ENCODE assay signal across 8 mouse cellular contexts in the genomic region with DNA sequence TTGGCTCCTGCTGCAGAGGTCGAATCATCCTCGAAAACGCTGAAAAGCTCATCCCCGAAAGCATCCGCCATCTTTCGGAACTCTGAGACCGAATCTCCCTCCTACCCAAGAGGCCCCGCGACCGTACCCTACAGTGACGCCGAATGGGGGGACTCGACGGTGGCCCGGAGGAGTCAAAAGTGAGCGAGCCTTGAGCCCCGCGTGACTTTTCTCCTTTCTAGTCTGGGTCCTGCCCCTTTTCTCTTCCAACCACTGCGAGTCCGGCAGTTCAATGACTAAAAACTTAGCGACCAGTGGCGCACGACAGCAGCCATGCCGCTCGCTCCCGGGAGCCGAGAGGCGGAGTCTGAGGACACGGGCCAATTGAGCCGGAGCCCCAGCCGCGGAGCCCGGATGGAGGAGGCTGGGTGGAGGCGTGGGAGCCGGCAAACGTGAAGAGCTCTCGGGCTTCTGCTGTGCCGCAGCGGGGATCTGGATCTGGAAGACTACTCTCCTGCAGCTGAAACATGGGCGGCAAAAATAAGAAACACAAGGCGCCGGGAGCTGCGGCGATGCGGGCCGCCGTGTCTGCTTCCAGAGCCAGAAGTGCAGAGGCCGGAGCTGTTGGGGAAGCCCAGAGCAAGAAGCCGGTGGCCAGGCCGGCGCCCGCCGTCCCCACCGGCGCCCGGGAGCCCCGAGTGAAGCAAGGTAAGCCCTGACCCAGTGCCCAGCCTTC. TPM values are rescaled to one million over a fixed set of nuclear protein-coding genes. Genes with fewer than 3 reads are reported as not detected.
DNase-seq lines count a peak whose midpoint lies in the region; ATAC-seq and TF ChIP-seq lines count a peak whose summit lies in the region.

A gene (minus strand): TSS at position 112 of the 715 bp plus-strand sequence.
A gene (plus strand): TSS at position 168 of the 715 bp plus-strand sequence.

- DNase-seq in CH12.LX (ENCODE audit: extremely low read depth): peak; percentile 98
- peak; percentile 99 for DNase-seq in c-Kit-positive CD71-positive TER-119-negative erythroid progenitor cells, embryonic 14.5 days (ENCODE audit: low read depth)
- peak; percentile 98 for DNase-seq in forebrain, embryonic 11.5 days (ENCODE audit: low spot score)
- DNase-seq in kidney, postnatal 36 days: peak; percentile 99 to 100
- DNase-seq in telencephalon, adult 2 months (ENCODE audit: low read depth, low spot score): peak; percentile 99

- peak; percentile 99 for ATAC-seq in forebrain, embryonic 11.5 days (replicated peaks; ENCODE audit: low FRiP score)
- ATAC-seq in heart, embryonic 16.5 days (replicated peaks; ENCODE audit: extremely low read depth, insufficient read depth, low FRiP score): peak; percentile 98
- peak; percentile 98 for ATAC-seq in liver, embryonic 15.5 days (ENCODE audit: insufficient read depth)
- peak; percentile 99 for ATAC-seq in neural tube, embryonic 12.5 days (ENCODE audit: low FRiP score, low read depth)

- H3K27me3 ChIP-seq in CH12.LX (replicated peaks): no peaks in the 10 kb centered on the region
- no peaks in the 10 kb centered on the region for H3K27me3 ChIP-seq in forebrain, embryonic 11.5 days (ENCODE audit: control insufficient read depth, insufficient read depth, low read length)
- no peaks in the 10 kb centered on the region for H3K27me3 ChIP-seq in heart, embryonic 16.5 days (ENCODE audit: control insufficient read depth, insufficient read depth, low read length)
- no peaks in the 10 kb centered on the region for H3K27me3 ChIP-seq in liver, embryonic 15.5 days
- H3K27me3 ChIP-seq in neural tube, embryonic 12.5 days (replicated peaks): no peaks in the 10 kb centered on the region

- dilution Hi-C loops in CH12.LX (cut with MboI; ENCODE audit: extremely low pct_ligation_motif_present, extremely low pct_unique_long_range_greater_than_20kb, low sequenced_read_pairs): no loop called here

- H3K4me2 ChIP-seq in CH12.LX (ENCODE audit: insufficient read depth, low read depth, poor library complexity, severe bottlenecking): peak within 1 kb of the TSS; percentile 100
- H3K4me2 ChIP-seq in forebrain, embryonic 11.5 days (ENCODE audit: low read depth, low read length, severe bottlenecking): peak within 1 kb of the TSS; percentile 67
- peak within 1 kb of the TSS; percentile 78 for H3K4me2 ChIP-seq in heart, embryonic 16.5 days (ENCODE audit: low read depth, low read length)
- H3K4me2 ChIP-seq in liver, embryonic 15.5 days: peak within 1 kb of the TSS; percentile 88
- peak within 1 kb of the TSS; percentile 71 for H3K4me2 ChIP-seq in neural tube, embryonic 12.5 days (replicated peaks)

- peak within 1 kb of the TSS; percentile 99 for H3K9ac ChIP-seq in CH12.LX (ENCODE audit: insufficient read depth, low read depth)
- peak within 1 kb of the TSS; percentile 81 for H3K9ac ChIP-seq in forebrain, embryonic 11.5 days (ENCODE audit: low read length)
- H3K9ac ChIP-seq in heart, embryonic 16.5 days (ENCODE audit: low read length): peak within 1 kb of the TSS; percentile 89
- H3K9ac ChIP-seq in liver, embryonic 15.5 days: peak within 1 kb of the TSS; percentile 80
- H3K9ac ChIP-seq in neural tube, embryonic 12.5 days: peak within 1 kb of the TSS; percentile 71

- peak within 1 kb of the TSS; percentile 77 to 100 (median 96) for H3K4me3 ChIP-seq in CH12.LX (replicated peaks in 1 of 3; ENCODE audit: low read depth in 2 of 3, low read length in 2 of 3, poor library complexity in 1 of 3)
- H3K4me3 ChIP-seq in forebrain, embryonic 11.5 days (ENCODE audit: low read depth, low read length): peak within 1 kb of the TSS; percentile 83
- peak within 1 kb of the TSS; percentile 88 for H3K4me3 ChIP-seq in heart, embryonic 16.5 days (ENCODE audit: low read length)
- peak within 1 kb of the TSS; percentile 84 for H3K4me3 ChIP-seq in liver, embryonic 15.5 days (replicated peaks)
- peak within 1 kb of the TSS; percentile 63 for H3K4me3 ChIP-seq in neural tube, embryonic 12.5 days

- H3K36me3 ChIP-seq in CH12.LX (replicated peaks in 1 of 2; ENCODE audit: control insufficient read depth in 1 of 2, insufficient read depth in 1 of 2, low read length in 1 of 2): peaks cover 13 to 40% of the 10 kb centered on the region in 2 experiments
- no peaks in the 10 kb centered on the region for H3K36me3 ChIP-seq in forebrain, embryonic 11.5 days (ENCODE audit: control insufficient read depth, insufficient read depth, low read length)
- peaks cover 3% of the 10 kb centered on the region; the same call in 1 of the 2 replicates for H3K36me3 ChIP-seq in heart, embryonic 16.5 days (ENCODE audit: control insufficient read depth, insufficient read depth)
- peaks cover 15% of the 10 kb centered on the region for H3K36me3 ChIP-seq in liver, embryonic 15.5 days (replicated peaks)
- peaks cover 4% of the 10 kb centered on the region for H3K36me3 ChIP-seq in neural tube, embryonic 12.5 days

- H3K27ac ChIP-seq in CH12.LX (ENCODE audit: insufficient read depth, low read depth): peak within 1 kb of the TSS; percentile 20
- peak within 1 kb of the TSS; percentile 74 for H3K27ac ChIP-seq in forebrain, embryonic 11.5 days (ENCODE audit: low read depth, low read length)
- peak within 1 kb of the TSS; percentile 87 for H3K27ac ChIP-seq in heart, embryonic 16.5 days (ENCODE audit: low read length)
- peak within 1 kb of the TSS; percentile 94 for H3K27ac ChIP-seq in liver, embryonic 15.5 days (replicated peaks)
- peak within 1 kb of the TSS; percentile 64; the same call in 1 of the 2 replicates for H3K27ac ChIP-seq in neural tube, embryonic 12.5 days

- H3K79me2 ChIP-seq in CH12.LX (replicated peaks; ENCODE audit: control insufficient read depth, extremely low read depth, insufficient read depth, poor library complexity, severe bottlenecking): peaks cover 46% of the 10 kb centered on the region

- no peak for TF ChIP-seq RAD21 in CH12.LX (IDR thresholded peaks at IDR 0.05; ENCODE audit: low read depth, low read length)

- no peaks in the 10 kb centered on the region for H3K9me3 ChIP-seq in CH12.LX (replicated peaks; ENCODE audit: low read length)
- H3K9me3 ChIP-seq in forebrain, embryonic 11.5 days (ENCODE audit: control insufficient read depth, low read length): no peaks in the 10 kb centered on the region
- H3K9me3 ChIP-seq in heart, embryonic 16.5 days (replicated peaks; ENCODE audit: control insufficient read depth, low read length): no peaks in the 10 kb centered on the region
- H3K9me3 ChIP-seq in liver, embryonic 15.5 days (replicated peaks): no peaks in the 10 kb centered on the region
- H3K9me3 ChIP-seq in neural tube, embryonic 12.5 days: no peaks in the 10 kb centered on the region

- 0% methylated on average over 57 of the region's 57 CpGs for WGBS in forebrain, embryonic 11.5 days
- WGBS in heart, embryonic 16.5 days: under 1% methylated on average over 57 of the region's 57 CpGs
- WGBS in liver, embryonic 15.5 days (ENCODE audit: insufficient replicate concordance): under 1% methylated on average over 57 of the region's 57 CpGs
- under 1% methylated on average over 57 of the region's 57 CpGs for WGBS in neural tube, embryonic 12.5 days

- in situ Hi-C loops in CH12.LX (cut with MboI; ENCODE audit: low pct_ligation_motif_present, low pct_unique_long_range_greater_than_20kb, low sequenced_read_pairs): no loop called here

- TF ChIP-seq POLR2A in CH12.LX (IDR thresholded peaks at IDR 0.05; ENCODE audit: low read depth, low read length): peak; percentile 79

- no peak for TF ChIP-seq EP300 in CH12.LX (IDR thresholded peaks at IDR 0.05; ENCODE audit: low read length)

- peaks cover 6 to 27% of the 10 kb centered on the region in 2 experiments for H3K4me1 ChIP-seq in CH12.LX (ENCODE audit: control insufficient read depth in 1 of 2, insufficient read depth in 2 of 2)
- H3K4me1 ChIP-seq in forebrain, embryonic 11.5 days (replicated peaks; ENCODE audit: control insufficient read depth, insufficient read depth, low read length): peaks cover 4% of the 10 kb centered on the region; the same call in 1 of the 2 replicates
- peaks cover 16% of the 10 kb centered on the region for H3K4me1 ChIP-seq in heart, embryonic 16.5 days (ENCODE audit: control insufficient read depth, insufficient read depth, low read length)
- H3K4me1 ChIP-seq in liver, embryonic 15.5 days (replicated peaks): peaks cover 40% of the 10 kb centered on the region
- peaks cover 11% of the 10 kb centered on the region for H3K4me1 ChIP-seq in neural tube, embryonic 12.5 days

- no peak for TF ChIP-seq CTCF in CH12.LX (conservative IDR thresholded peaks at IDR 0.05 in 1 of 2, IDR thresholded peaks at IDR 0.05 in 1 of 2; ENCODE audit: low read depth in 2 of 2, low read length in 2 of 2)

TF ChIP-seq in CH12.LX, 34 proteins besides CTCF, POLR2A, EP300 and RAD21 (continues in another document):
- TF ChIP-seq IRF4 (IDR thresholded peaks at IDR 0.05; ENCODE audit: low read depth, low read length) (peak; percentile 75), MEF2A (IDR thresholded peaks at IDR 0.05; ENCODE audit: borderline replicate concordance, low read depth, low read length) (peak; percentile 70; the same call in 1 of the 2 replicates), PAX5 (IDR thresholded peaks at IDR 0.05; ENCODE audit: low read length) (no peak), POLR2AphosphoS2 (IDR thresholded peaks at IDR 0.05; ENCODE audit: low read depth, low read length) (0 out of 2 replicates have a peak, but pooled peaks have one; percentile 42), SMC3 (IDR thresholded peaks at IDR 0.05; ENCODE audit: low read depth, low read length) (no peak), MYC (IDR thresholded peaks at IDR 0.05; ENCODE audit: low read depth, low read length) (peak; percentile 51), KAT2A (IDR thresholded peaks at IDR 0.05; ENCODE audit: insufficient replicate concordance, low read length) (peak; percentile 87; the same call in 1 of the 2 replicates)

RNA-seq across cellular contexts. Expression of the first gene that starts in this region (rescaled TPM):
- 55.0 and 65.8 TPM in 2 replicates for total RNA-seq in CH12.LX (2012; rRNA removed)
- 62.0 and 63.9 TPM in 2 replicates for total RNA-seq in CH12.LX (2014; rRNA removed)
- polyA plus RNA-seq in CH12.LX (2012; ENCODE audit: insufficient read length, low read depth): 87.6 and 90.4 TPM in 2 replicates
- 101 and 109 TPM in 2 replicates for polyA plus RNA-seq in forebrain, embryonic 11.5 days (2014; fragmentation: Nextera tagmentation; extraction: Ambion mirVana)
- 43.0 and 48.8 TPM in 2 replicates for polyA plus RNA-seq in heart, embryonic 16.5 days (2015; fragmentation: Nextera tagmentation; extraction: Ambion mirVana)
- 30.5 and 31.4 TPM in 2 replicates for polyA plus RNA-seq in liver, embryonic 15.5 days (2015; fragmentation: Nextera tagmentation; extraction: Ambion mirVana)
- 80.6 and 88.9 TPM in 2 replicates for polyA plus RNA-seq in neural tube, embryonic 12.5 days (2016; fragmentation: Nextera tagmentation; extraction: Ambion mirVana)

RNA-seq across cellular contexts. Expression of the second gene that starts in this region (rescaled TPM):
- total RNA-seq in CH12.LX (2012; rRNA removed) (13.0 and 19.9 TPM in 2 replicates), CH12.LX (2014; rRNA removed) (20.1 and 21.1 TPM in 2 replicates)
- 25.1 and 25.8 TPM in 2 replicates for polyA plus RNA-seq in CH12.LX (2012; ENCODE audit: insufficient read length, low read depth)
- polyA plus RNA-seq in forebrain, embryonic 11.5 days (2014; fragmentation: Nextera tagmentation; extraction: Ambion mirVana): 34.3 and 37.2 TPM in 2 replicates
- 13.0 and 13.2 TPM in 2 replicates for polyA plus RNA-seq in heart, embryonic 16.5 days (2015; fragmentation: Nextera tagmentation; extraction: Ambion mirVana)
- polyA plus RNA-seq in liver, embryonic 15.5 days (2015; fragmentation: Nextera tagmentation; extraction: Ambion mirVana): 6.1 and 6.3 TPM in 2 replicates
- 36.6 and 39.6 TPM in 2 replicates for polyA plus RNA-seq in neural tube, embryonic 12.5 days (2016; fragmentation: Nextera tagmentation; extraction: Ambion mirVana)

Comparison
In these comparisons a context has a peak if more than half of its experiments do, and no peak if none do; other contexts are left out.
1. Peak in every context shown above with its lines: DNase-seq, ATAC-seq, H3K4me3 ChIP-seq and H3K27ac ChIP-seq.
2. H3K27ac ChIP-seq: peak in every context shown above with its lines; median percentile 94 in liver, embryonic 15.5 days; 87 in heart, embryonic 16.5 days; 74 in forebrain, embryonic 11.5 days; 64 in neural tube, embryonic 12.5 days; 20 in CH12.LX.